Mouse (Mus musculus) left cerebral cortex, postnatal 14 days (tissue): ENCODE data around the gene Atg16l1. TPM values are rescaled to one million over a fixed set of nuclear protein-coding genes. Genes with fewer than 3 reads are reported as not detected.

Experiments used
- DNase-seq, 2 experiments: peaks; one replicate each; pipeline ENCODE4 v3.0.0; 2021 to 2022; ENCODE audit warnings: low spot score in 2 of 2, mixed read lengths in 1 of 2
- intact Hi-C: fragments of 180-260 bp; cut with DNase I; formaldehyde crosslinking; loops from one replicate; pipeline ENCODE4 v1.15.1; 2025
- total RNA-seq, 2 experiments: library from RNA; stranded (reverse); gene quantifications; 2 replicates each; pipeline ENCODE4 v1.2.3; 2021

The Atg16l1 gene
- total RNA-seq, 2 experiments from 2014 or later, result 66.9 to 68.0 TPM

- intact Hi-C loops, result loop anchor here (5.0 to 10.0 kb wide), 2 partner anchors 156 to 541 kb away; no protein-coding TSS in a partner anchor
- no peak for DNase-seq
Observed at GRCm38 (mm10) chr1:87766233-87766632, 10.6 kb downstream of the Atg16l1 start.

- intact Hi-C loops, result loop anchor here (5.0 to 10.0 kb wide), 2 partner anchors 153 to 544 kb away; no protein-coding TSS in a partner anchor
- DNase-seq, result no peak
Observed at GRCm38 (mm10) chr1:87769263-87769662, 13.6 kb downstream of the Atg16l1 start.

GRCm38 (mm10) chr1:87770486-87770885 lies 14.8 kb downstream of the Atg16l1 start:
- intact Hi-C loops, result loop anchor here (10.0 kb wide), 1 partner anchor 214 kb away; no protein-coding TSS in a partner anchor
- DNase-seq, result no peak

DNA sequence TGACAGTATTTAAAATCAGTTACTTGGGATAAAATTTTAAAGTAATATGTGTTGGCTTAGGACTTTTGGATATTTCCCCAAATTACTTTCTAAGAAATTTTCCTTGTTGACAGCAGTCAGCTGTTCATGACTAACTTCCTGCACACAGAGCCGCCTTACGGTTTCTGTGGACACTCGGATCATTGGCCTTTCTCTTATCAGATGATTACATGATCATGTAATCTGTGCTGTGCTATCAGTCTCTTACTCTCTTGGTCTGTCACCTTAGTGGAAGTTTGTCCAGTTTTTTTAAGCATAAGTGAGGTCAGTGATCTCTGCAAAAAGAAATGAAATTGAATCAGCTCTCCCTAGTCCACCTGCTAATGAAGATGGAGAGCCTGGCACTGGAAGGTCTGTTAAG lies 16.1 kb downstream of the Atg16l1 start:
- DNase-seq, result no peak
- intact Hi-C loops, result loop anchor here (10.0 kb wide), 1 partner anchor 213 kb away; no protein-coding TSS in a partner anchor

DNA sequence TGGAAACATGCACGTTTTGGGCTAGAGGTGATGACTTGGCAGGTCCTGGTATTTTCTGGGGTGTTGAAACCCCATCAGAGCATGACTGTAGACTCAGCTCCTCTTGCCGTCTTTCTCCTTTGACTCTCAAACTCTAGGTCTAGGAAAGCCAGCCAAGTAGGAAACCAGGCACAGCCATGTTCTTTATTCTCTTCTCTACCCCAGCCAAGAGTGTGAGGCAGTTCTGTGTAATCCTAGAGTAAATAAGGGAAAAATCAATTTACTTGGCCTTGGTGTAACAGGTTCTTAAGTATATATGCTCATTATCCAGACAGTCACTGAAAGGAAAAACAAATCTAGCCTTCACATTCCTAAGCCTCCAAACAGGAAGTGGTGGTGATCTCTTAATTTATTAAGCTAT lies 17.7 kb downstream of the Atg16l1 start:
- intact Hi-C loops, result loop anchor here (10.0 kb wide), 1 partner anchor 211 kb away; no protein-coding TSS in a partner anchor
- no peak for DNase-seq

DNA sequence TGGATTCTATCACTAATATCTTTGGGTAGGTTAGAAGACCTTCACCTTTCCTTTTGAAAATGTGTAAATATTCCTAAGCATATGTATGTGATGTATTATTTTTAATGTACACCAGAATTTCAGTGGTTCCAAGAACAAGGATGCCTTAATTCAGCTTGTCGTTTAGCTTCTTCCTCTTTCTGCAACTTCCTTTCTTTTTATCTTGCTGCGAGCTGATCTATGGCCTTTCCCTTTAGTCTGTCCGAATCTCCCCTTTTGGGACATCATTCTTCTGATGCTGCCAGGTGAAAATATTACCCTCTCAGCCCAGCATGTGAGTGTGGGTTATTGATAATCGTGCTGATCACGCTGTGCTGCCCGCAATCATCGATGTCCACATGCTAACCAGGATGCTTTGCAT lies 19.2 kb downstream of the Atg16l1 start:
- DNase-seq, result no peak
- intact Hi-C loops, result loop anchor here (10.0 kb wide), 1 partner anchor 210 kb away; no protein-coding TSS in a partner anchor

- DNase-seq, result no peak
- intact Hi-C loops, result loop anchor here (10.0 kb wide), 1 partner anchor 206 kb away; no protein-coding TSS in a partner anchor
Observed at GRCm38 (mm10) chr1:87779204-87779785, 23.6 kb downstream of the Atg16l1 start.

DNA sequence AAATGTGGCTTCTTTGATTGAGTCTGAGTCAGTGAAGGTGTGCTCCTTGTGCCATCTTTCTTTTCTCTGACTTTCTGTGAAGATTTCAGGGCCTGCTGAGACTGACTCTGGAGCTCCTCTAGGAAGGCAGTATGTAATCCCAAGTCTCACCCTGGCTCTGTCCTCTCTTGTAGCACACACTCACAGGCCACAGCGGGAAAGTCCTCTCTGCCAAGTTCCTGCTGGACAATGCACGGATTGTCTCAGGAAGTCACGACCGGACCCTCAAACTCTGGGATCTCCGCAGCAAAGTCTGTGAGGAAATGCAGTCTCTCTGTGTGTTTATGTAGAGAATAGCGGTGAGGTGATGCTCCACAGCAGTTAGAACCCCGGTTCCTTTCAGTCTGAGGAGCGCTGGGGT lies 30.0 kb downstream of the Atg16l1 start:
- intact Hi-C loops, result loop anchor here (5.0 kb wide), 1 partner anchor 137 kb away; no protein-coding TSS in a partner anchor
- DNase-seq, result no peak

GRCm38 (mm10) chr1:87786251-87786650 lies 30.6 kb downstream of the Atg16l1 start:
- intact Hi-C loops, result loop anchor here (5.0 kb wide), 1 partner anchor 136 kb away; no protein-coding TSS in a partner anchor
- DNase-seq, result peak; percentile 78 to 91

GRCm38 (mm10) chr1:87789665-87790064 lies 34.0 kb downstream of the Atg16l1 start:
- intact Hi-C loops, result loop anchor here (5.0 kb wide), 1 partner anchor 133 kb away; no protein-coding TSS in a partner anchor
- DNase-seq, result no peak

GRCm38 (mm10) chr1:87792438-87793137 lies 36.9 kb downstream of the Atg16l1 start:
- intact Hi-C loops, result no loop called here
- DNase-seq, result no peak

DNA sequence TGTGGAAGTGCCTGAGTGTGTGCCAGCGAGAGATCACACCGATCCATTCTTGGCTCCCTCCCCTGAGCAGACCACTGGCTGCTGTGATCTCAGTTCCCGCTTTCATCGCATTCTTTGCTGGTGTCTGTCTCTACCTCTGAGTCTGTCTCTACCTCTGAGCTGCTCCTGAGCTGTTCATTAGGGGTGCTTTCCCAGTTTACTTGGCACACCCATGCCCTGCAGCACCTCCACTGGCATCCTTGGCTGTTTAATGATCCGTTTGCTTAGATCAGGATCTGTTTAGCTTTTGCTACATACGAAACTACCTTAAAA lies 37.4 kb downstream of the Atg16l1 start:
- intact Hi-C loops, result no loop called here

GRCm38 (mm10) chr1:87797702-87798101 lies 42.0 kb downstream of the Atg16l1 start:
- DNase-seq, result no peak

More for the DNA sequence above, 37.4 kb downstream of the Atg16l1 start:
- DNase-seq, result no peak

GRCm38 (mm10) chr1:87798306-87798705 lies 42.6 kb downstream of the Atg16l1 start:
- intact Hi-C loops, result no loop called here
- DNase-seq, result peak in 1 of 2 experiments; percentile 36

More at GRCm38 (mm10) chr1:87797702-87798101, 42.0 kb downstream of the Atg16l1 start:
- intact Hi-C loops, result no loop called here

DNA sequence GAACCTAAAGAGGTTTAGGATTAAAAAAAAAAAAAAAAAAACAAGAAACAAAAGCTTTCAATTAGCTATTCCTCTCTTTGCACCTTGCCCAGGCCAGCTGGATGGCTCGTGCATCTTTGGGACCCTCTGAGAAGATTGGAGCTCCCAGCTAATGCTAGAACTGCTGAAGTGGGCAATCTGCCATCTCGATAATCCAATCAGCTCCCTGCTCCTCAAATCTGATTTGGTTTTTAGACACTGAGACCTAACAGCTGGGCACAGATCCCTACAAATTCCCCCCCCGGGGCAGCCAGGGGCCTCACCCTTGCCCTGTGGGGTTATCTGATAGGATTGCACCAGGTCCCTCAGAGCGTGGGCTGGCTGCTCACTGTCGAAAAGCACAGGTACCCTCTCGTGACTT lies 47.9 kb downstream of the Atg16l1 start, which contains the start of gene Sag:
Gene Sag, plus strand, starts transcription at position 105 of the 400 bp plus-strand sequence.
- DNase-seq, result no peak
- intact Hi-C loops, result loop anchor here (5.0 kb wide), 1 partner anchor 119 kb away; no protein-coding TSS in a partner anchor

- intact Hi-C loops, result no loop called here
- no peak for DNase-seq
Observed at GRCm38 (mm10) chr1:87807751-87808150, 52.1 kb downstream of the Atg16l1 start.

DNA sequence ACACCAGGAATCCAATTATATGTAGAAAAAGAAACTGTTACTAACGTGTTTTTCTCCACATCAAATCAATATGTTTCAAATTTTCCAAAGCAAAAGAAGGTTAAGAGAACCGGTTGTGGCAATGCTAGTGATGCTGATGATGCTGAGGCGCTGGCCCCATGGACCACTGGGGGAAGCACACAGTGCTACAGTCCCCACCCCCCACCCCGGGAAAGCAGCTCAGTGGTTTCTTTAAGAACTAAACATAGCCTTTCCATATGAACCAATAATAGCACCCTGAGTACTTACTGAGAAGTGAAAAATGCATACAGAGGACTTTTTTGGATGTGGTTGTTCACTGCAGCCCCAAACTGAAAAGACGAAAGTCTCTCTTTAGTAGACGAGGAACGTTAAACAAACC lies 55.7 kb downstream of the Atg16l1 start:
- no peak for DNase-seq
- intact Hi-C loops, result no loop called here

GRCm38 (mm10) chr1:87812061-87812460 lies 56.4 kb downstream of the Atg16l1 start:
- no peak for DNase-seq
- intact Hi-C loops, result no loop called here

DNA sequence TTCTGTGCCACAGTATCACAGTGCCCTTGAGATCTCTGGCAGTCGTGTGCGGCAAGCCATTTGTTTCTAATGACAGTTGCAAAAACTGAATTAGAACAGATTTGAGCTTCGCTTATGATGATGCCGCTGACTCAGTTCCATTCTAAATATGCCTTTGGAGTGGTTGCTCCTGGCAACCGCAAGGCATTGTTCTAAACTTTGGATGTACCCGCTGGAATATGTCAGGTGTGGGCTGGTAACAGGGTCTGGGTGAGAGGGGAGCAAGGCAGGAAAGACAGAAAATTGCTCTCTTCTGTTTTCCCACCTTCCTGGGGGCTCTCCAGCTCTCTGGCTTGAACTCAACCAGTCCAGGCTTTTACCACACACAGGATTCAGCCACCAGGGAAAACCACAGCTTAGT lies 57.5 kb downstream of the Atg16l1 start:
- intact Hi-C loops, result no loop called here
- peak; percentile 64 to 67 for DNase-seq

GRCm38 (mm10) chr1:87813681-87814080 lies 58.0 kb downstream of the Atg16l1 start:
- intact Hi-C loops, result no loop called here
- peak; percentile 33 to 52 for DNase-seq
